In the genomic region with DNA sequence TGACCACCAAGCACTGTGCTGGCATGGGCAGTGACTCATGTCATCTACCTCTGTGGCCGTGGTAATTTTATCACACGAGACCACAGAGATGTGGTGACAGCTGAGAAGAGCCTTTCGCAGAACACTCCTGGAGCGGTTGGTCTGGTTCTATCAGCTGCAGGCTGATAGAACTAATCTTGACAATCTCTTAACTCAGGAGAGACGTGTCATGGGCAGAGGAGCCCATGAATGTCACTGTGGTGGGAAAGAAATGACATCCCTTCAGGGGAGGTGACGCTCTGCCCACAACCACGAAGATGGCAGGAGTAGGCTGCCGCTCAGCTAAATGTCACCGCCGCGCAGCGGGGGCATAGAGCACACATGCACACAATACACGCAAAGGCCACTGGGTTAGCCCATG, we compare ENCODE assay signal across 13 mouse cellular contexts. TPM values are rescaled to one million over a fixed set of nuclear protein-coding genes. Genes with fewer than 3 reads are reported as not detected.
DNase-seq lines count a peak whose midpoint lies in the region; ATAC-seq and TF ChIP-seq lines count a peak whose summit lies in the region.
"Had no signal": no experiment of that assay in that cellular context is flagged by ENCODE, and none has a peak within 500 bp of the region (broad histone marks: within the 10 kb centered on the region; RNA-seq: fewer than 3 reads in every experiment).

No protein-coding gene starts in this region.

- intact Hi-C loops in left cerebral cortex, postnatal 25 days (cut with DNase I) = no loop called here

- no peaks in the 10 kb centered on the region for H3K9me3 ChIP-seq in heart, embryonic 12.5 days (replicated peaks)
- no peaks in the 10 kb centered on the region for H3K9me3 ChIP-seq in liver, embryonic 14.5 days (ENCODE audit: control insufficient read depth, low read length)
- H3K9me3 ChIP-seq: forebrain, embryonic 13.5 days; kidney, embryonic 15.5 days had no signal

- no peaks in the 10 kb centered on the region for H3K27me3 ChIP-seq in heart, embryonic 12.5 days (replicated peaks)
- no peaks in the 10 kb centered on the region for H3K27me3 ChIP-seq in liver, embryonic 14.5 days (ENCODE audit: control insufficient read depth, insufficient read depth, low read length)
- H3K27me3 ChIP-seq: forebrain, embryonic 13.5 days; kidney, embryonic 15.5 days had no signal

- TF ChIP-seq EP300 in liver, embryonic 14.5 days (IDR thresholded peaks at IDR 0.05; ENCODE audit: low read depth) = no peak

- ATAC-seq in heart, embryonic 12.5 days (ENCODE audit: insufficient number of reproducible peaks, low FRiP score) = no peak
- peak; percentile 30; the same call in 1 of the 2 replicates for ATAC-seq in liver, embryonic 14.5 days (ENCODE audit: insufficient read depth)
- ATAC-seq: forebrain, embryonic 13.5 days; hindbrain, postnatal 0 days; midbrain, embryonic 16.5 days had no signal

- H3K27ac ChIP-seq in heart, embryonic 12.5 days (ENCODE audit: poor library complexity, severe bottlenecking) = no peak overlapping the region
- H3K27ac ChIP-seq in liver, embryonic 14.5 days = no peak overlapping the region
- H3K27ac ChIP-seq: forebrain, embryonic 13.5 days; hindbrain, postnatal 0 days; kidney, embryonic 15.5 days had no signal

- peaks cover 5% of the 10 kb centered on the region; the same call in 1 of the 2 replicates for H3K4me1 ChIP-seq in heart, embryonic 12.5 days (replicated peaks)
- H3K4me1 ChIP-seq in liver, embryonic 14.5 days (replicated peaks; ENCODE audit: control insufficient read depth in 2 of 2, insufficient read depth in 2 of 2, low read length in 1 of 2) = peaks cover 0 to 7% of the 10 kb centered on the region in 2 experiments; a peak in 2 of 4 replicates
- H3K4me1 ChIP-seq: forebrain, embryonic 13.5 days had no signal

- no peak for TF ChIP-seq CTCF in liver, embryonic 14.5 days (IDR thresholded peaks at IDR 0.05; ENCODE audit: low read depth)

- H3K9ac ChIP-seq in heart, embryonic 12.5 days = no peak overlapping the region
- H3K9ac ChIP-seq in liver, embryonic 14.5 days (replicated peaks) = no peak overlapping the region
- H3K9ac ChIP-seq: forebrain, embryonic 13.5 days; kidney, embryonic 15.5 days had no signal

- H3K4me2 ChIP-seq in heart, embryonic 12.5 days = peak overlapping the region; percentile 16; the same call in 1 of the 2 replicates
- no peak overlapping the region for H3K4me2 ChIP-seq in liver, embryonic 14.5 days (ENCODE audit: low read depth)
- H3K4me2 ChIP-seq: forebrain, embryonic 13.5 days; kidney, embryonic 15.5 days had no signal

- H3K4me3 ChIP-seq in heart, embryonic 12.5 days = no peak overlapping the region
- H3K4me3 ChIP-seq in liver, embryonic 14.5 days (ENCODE audit: insufficient read depth in 1 of 2, low read depth in 2 of 2, low read length in 2 of 2) = no peak overlapping the region
- H3K4me3 ChIP-seq: forebrain, embryonic 13.5 days; kidney, embryonic 15.5 days had no signal

- 52% methylated on average over 13 of the region's 13 CpGs for WGBS in heart, embryonic 12.5 days
- WGBS in liver, embryonic 14.5 days (ENCODE audit: insufficient replicate concordance) = 27% methylated on average over 13 of the region's 13 CpGs

- no peaks in the 10 kb centered on the region for H3K36me3 ChIP-seq in heart, embryonic 12.5 days
- H3K36me3 ChIP-seq in liver, embryonic 14.5 days (replicated peaks; ENCODE audit: control insufficient read depth, insufficient read depth, low read depth) = no peaks in the 10 kb centered on the region
- H3K36me3 ChIP-seq: kidney, embryonic 15.5 days had no signal

- no peak for DNase-seq in heart, adult 8-10 months (ENCODE audit: low spot score)
- DNase-seq in thymus, postnatal 0 days (ENCODE audit: low spot score) = peak; percentile 45
- DNase-seq in thymus, postnatal 25 days = no peak
- DNase-seq in liver, embryonic 14.5 days (ENCODE audit: low read depth in 3 of 3, low spot score in 3 of 3) = peak in 1 of 3 experiments; percentile 16
- DNase-seq in cerebellum, adult 8-10 months = no peak
- no peak for DNase-seq in urinary bladder, postnatal 4 days (ENCODE audit: low spot score in 2 of 2)
- no peak for DNase-seq in left cerebral cortex, postnatal 25 days (ENCODE audit: low spot score in 2 of 2)
- DNase-seq: cerebellum, adult 11-12 months had no signal

RNA-seq across cellular contexts. Expression of a gene that starts 9.9 kb away (rescaled TPM):
- 0.28 and 0.37 TPM in 2 replicates for polyA plus RNA-seq in heart, embryonic 12.5 days (2016; fragmentation: Nextera tagmentation; extraction: Ambion mirVana)
- total RNA-seq in heart, adult 8-10 months (2022) = under 1 TPM; 0.12 to 0.29 (median 0.22) TPM
- 8.5 and 9.6 TPM in 2 replicates for polyA plus RNA-seq in thymus, postnatal 0 days (2015; fragmentation: Nextera tagmentation; extraction: Ambion mirVana)
- polyA plus RNA-seq in liver, embryonic 14.5 days (2012; rRNA removed) = 0.08 and 0.10 TPM in 2 replicates
- not detected in 2 replicates for polyA plus RNA-seq in liver, embryonic 14.5 days (2014; fragmentation: Nextera tagmentation; extraction: Ambion mirVana)
- under 1 TPM; 0.76 TPM for total RNA-seq in left cerebral cortex, postnatal 25 days (2021)

RNA-seq across cellular contexts. Expression of a gene that starts 10.1 kb away (rescaled TPM):
- polyA plus RNA-seq in heart, embryonic 12.5 days (2016; fragmentation: Nextera tagmentation; extraction: Ambion mirVana) = 306 and 308 TPM in 2 replicates
- 100 to 1,000 TPM; 275 to 312 (median 290) TPM for total RNA-seq in heart, adult 8-10 months (2022)
- 509 and 526 TPM in 2 replicates for polyA plus RNA-seq in thymus, postnatal 0 days (2015; fragmentation: Nextera tagmentation; extraction: Ambion mirVana)
- polyA plus RNA-seq in liver, embryonic 14.5 days (2012; rRNA removed) = 130 and 180 TPM in 2 replicates
- polyA plus RNA-seq in liver, embryonic 14.5 days (2014; fragmentation: Nextera tagmentation; extraction: Ambion mirVana) = 259 and 263 TPM in 2 replicates
- total RNA-seq in left cerebral cortex, postnatal 25 days (2021) = 100 to 1,000 TPM; 176 to 201 TPM
